Mouse (Mus musculus): Measurements from ENCODE around the gene Paqr7.
A peak's percentile ranks its signal among the peaks of the same experiment; 100 is the strongest.

DNA sequence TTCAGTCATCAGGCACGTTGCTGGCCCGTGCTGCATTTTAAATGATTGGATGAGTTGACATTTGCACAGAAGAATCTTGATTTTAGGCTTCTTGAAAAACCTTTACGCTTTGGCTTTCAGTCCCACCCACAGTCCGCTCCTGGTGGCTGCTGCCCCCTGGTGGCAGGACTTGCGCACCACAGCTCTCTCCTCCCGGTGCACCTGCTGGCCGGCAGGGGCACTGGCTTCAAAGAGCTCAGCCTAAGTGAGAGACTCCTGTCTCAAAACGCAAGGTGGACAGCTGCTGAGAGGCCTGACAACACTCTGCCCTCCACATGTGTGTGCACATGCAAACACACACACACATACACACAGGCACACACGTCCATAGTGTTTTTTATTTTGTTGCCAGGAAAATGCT is 18.5 kb upstream of the Paqr7 start:
- TF ChIP-seq CTCF (conservative IDR thresholded peaks at IDR 0.05 in 1 of 2, IDR thresholded peaks at IDR 0.05 in 1 of 2; ENCODE audit: low read depth in 2 of 2, low read length in 2 of 2) (peak; percentile 73 to 100), ZMIZ1 (IDR thresholded peaks at IDR 0.05; ENCODE audit: low read depth, low read length) (no peak), ZNF384 (IDR thresholded peaks at IDR 0.05; ENCODE audit: low read depth, low read length) (0 out of 2 replicates have a peak, but pooled peaks have one; percentile 9), POLR2A (IDR thresholded peaks at IDR 0.05; ENCODE audit: low read depth, low read length) (no peak), NRF1 (IDR thresholded peaks at IDR 0.05; ENCODE audit: low read depth, low read length) (0 out of 2 replicates have a peak, but pooled peaks have one; percentile 28), TCF12 (IDR thresholded peaks at IDR 0.05; ENCODE audit: low read depth, low read length) (peak; percentile 44; the same call in 1 of the 2 replicates), EP300 (IDR thresholded peaks at IDR 0.05; ENCODE audit: low read length) (no peak), CHD2 (IDR thresholded peaks at IDR 0.05; ENCODE audit: low read length) (no peak)
